Mouse (Mus musculus) small intestine, adult 2 months (tissue): ENCODE results near the gene Gpn2. TPM values are rescaled to one million over a fixed set of nuclear protein-coding genes. Genes with fewer than 3 reads are reported as not detected.

Experiments
- H3K27ac ChIP-seq: fragments of 200-500 bp; 2 replicates; pipeline ENCODE4 v1.5.1; 2012; ENCODE audit warnings: low read depth, low read length, control low read depth, inconsistent platforms; ENCODE audit not compliant: insufficient read depth
- H3K27me3 ChIP-seq: fragments of 200-500 bp; 2 replicates; pipeline ENCODE4 v1.6.1; 2012; ENCODE audit warnings: mild to moderate bottlenecking, moderate library complexity, low read length, inconsistent platforms; ENCODE audit not compliant: control insufficient read depth, insufficient read depth
- H3K36me3 ChIP-seq: fragments of 200-500 bp; 2 replicates; pipeline ENCODE4 v1.6.1; 2012; ENCODE audit warnings: mild to moderate bottlenecking, low read length, control low read depth, inconsistent platforms; ENCODE audit not compliant: control insufficient read depth, insufficient read depth
- H3K4me1 ChIP-seq: fragments of 200-500 bp; 2 replicates; pipeline ENCODE4 v1.6.1; 2012; ENCODE audit warnings: low read length, inconsistent platforms, mixed read lengths; ENCODE audit not compliant: control insufficient read depth, insufficient read depth, insufficient read length
- H3K4me3 ChIP-seq: fragments of 200-500 bp; 2 replicates; pipeline ENCODE4 v1.5.1; 2012; ENCODE audit warnings: low read depth, mild to moderate bottlenecking, control low read depth, inconsistent platforms, low read length, moderate library complexity
- CTCF ChIP-seq: fragments of 200-500 bp; IDR thresholded peaks from 2 replicates; pipeline ENCODE4 v1.5.1; 2012; ENCODE audit warnings: low read depth, mild to moderate bottlenecking, control low read depth, inconsistent platforms, low read length, moderate library complexity, mixed read lengths; ENCODE audit not compliant: insufficient replicate concordance, insufficient read length; ENCODE audit errors: extremely low read depth
- POLR2A ChIP-seq: fragments of 200-500 bp; IDR thresholded peaks from 2 replicates; pipeline ENCODE4 v1.6.1; 2012; ENCODE audit warnings: low read depth, mild to moderate bottlenecking, control low read depth, inconsistent platforms, low read length, moderate library complexity
- WGBS: fragments of 180-500 bp; shearing (Covaris S2); methylation state at CpG from one replicate; pipeline ENCODE4 v1.1.7; 2018; 5-methylcytosine and 5-hydroxymethylcytosine counted together
- polyA plus RNA-seq: library from polyadenylated mRNA; depleted of rRNA; stranded (reverse); fragments of >200 nt; gene quantifications from 2 replicates; pipeline ENCODE4 v1.2.3, GENCODE M21; 2012

The Gpn2 gene
- polyA plus RNA-seq, 1 experiment: 77.8 TPM

- no peak for TF ChIP-seq CTCF
- 95% methylated on average over 8 of the region's 8 CpGs for WGBS
- Histone ChIP-seq H3K27ac (no peak overlapping the region), H3K36me3 (peaks cover 19% of the 10 kb centered on the region), H3K27me3 (no peaks in the 10 kb centered on the region), H3K4me1 (peaks cover 13% of the 10 kb centered on the region), H3K4me3 (no peak overlapping the region)
Measured at GRCm38 (mm10) chr4:133613026-133613425, 28.9 kb downstream of the Gpn2 start.

GRCm38 (mm10) chr4:133613867-133614266 is 29.7 kb downstream of the Gpn2 start:
- peaks cover 13% of the 10 kb centered on the region for H3K4me1 ChIP-seq
- WGBS: 87% methylated on average over 4 of the region's 4 CpGs
- TF ChIP-seq CTCF (no peak), POLR2A (no peak)
- H3K36me3 ChIP-seq: peaks cover 14% of the 10 kb centered on the region
- H3K27me3 ChIP-seq: no peaks in the 10 kb centered on the region
- H3K27ac ChIP-seq: no peak overlapping the region
- no peak overlapping the region for H3K4me3 ChIP-seq

GRCm38 (mm10) chr4:133614274-133614761 is 30.2 kb downstream of the Gpn2 start:
- Histone ChIP-seq H3K27ac (no peak overlapping the region), H3K27me3 (no peaks in the 10 kb centered on the region), H3K4me3 (no peak overlapping the region), H3K36me3 (peaks cover 14% of the 10 kb centered on the region), H3K4me1 (peaks cover 13% of the 10 kb centered on the region)
- TF ChIP-seq POLR2A (no peak), CTCF (no peak)
- 46% methylated on average over 8 of the region's 8 CpGs for WGBS

- WGBS: 88% methylated on average over 10 of the region's 10 CpGs
- no peak overlapping the region for H3K4me3 ChIP-seq
- H3K27ac ChIP-seq: no peak overlapping the region
- H3K4me1 ChIP-seq: peaks cover 20% of the 10 kb centered on the region
- H3K36me3 ChIP-seq: peaks cover 12% of the 10 kb centered on the region
- H3K27me3 ChIP-seq: no peaks in the 10 kb centered on the region
- TF ChIP-seq CTCF (no peak), POLR2A (no peak)
Measured at GRCm38 (mm10) chr4:133615416-133615815, 31.3 kb downstream of the Gpn2 start.

DNA sequence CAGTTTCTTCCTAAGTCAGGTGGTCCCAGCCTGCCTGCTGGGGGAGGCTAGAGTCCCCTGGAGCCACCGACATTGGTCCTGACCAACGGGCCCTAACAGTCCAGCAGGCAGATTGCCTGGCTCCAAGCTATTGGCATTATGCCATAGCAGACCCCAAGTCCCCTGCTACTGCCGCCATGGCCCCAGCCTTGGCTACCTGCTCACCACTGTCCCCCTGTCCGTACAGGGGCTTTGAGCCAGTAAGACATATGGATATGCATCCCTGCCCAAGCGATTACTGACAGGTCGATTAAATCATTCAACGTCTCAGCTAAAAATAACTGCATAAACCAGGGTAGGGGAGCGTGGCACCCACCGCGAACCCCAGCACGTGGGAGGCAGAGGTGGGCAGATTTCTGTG is 33.8 kb downstream of the Gpn2 start:
- TF ChIP-seq CTCF: no peak
- TF ChIP-seq POLR2A: no peak
- no peak overlapping the region for H3K27ac ChIP-seq
- H3K4me3 ChIP-seq: no peak overlapping the region
- no peaks in the 10 kb centered on the region for H3K27me3 ChIP-seq
- 94% methylated on average over 11 of the region's 11 CpGs for WGBS
- H3K4me1 ChIP-seq: peaks cover 27% of the 10 kb centered on the region
- peaks cover 6% of the 10 kb centered on the region for H3K36me3 ChIP-seq

- peaks cover 3% of the 10 kb centered on the region; the same call in 1 of the 2 replicates for H3K36me3 ChIP-seq
- no peak for TF ChIP-seq POLR2A
- no peak for TF ChIP-seq CTCF
- WGBS: 30% methylated on average over 4 of the region's 4 CpGs
- no peak overlapping the region for H3K4me3 ChIP-seq
- H3K27me3 ChIP-seq: no peaks in the 10 kb centered on the region
- H3K27ac ChIP-seq: peak overlapping the region; percentile 19; the same call in 1 of the 2 replicates
- H3K4me1 ChIP-seq: peaks cover 21% of the 10 kb centered on the region
Measured at GRCm38 (mm10) chr4:133619473-133620136, 35.4 kb downstream of the Gpn2 start.

- H3K4me3 ChIP-seq: no peak overlapping the region
- H3K36me3 ChIP-seq: peaks cover 5% of the 10 kb centered on the region
- peak overlapping the region; percentile 57 for H3K27ac ChIP-seq
- no peak for TF ChIP-seq CTCF
- TF ChIP-seq POLR2A: no peak
- H3K27me3 ChIP-seq: no peaks in the 10 kb centered on the region
- peaks cover 18% of the 10 kb centered on the region for H3K4me1 ChIP-seq
- 86% methylated on average over 8 of the region's 8 CpGs for WGBS
Measured at GRCm38 (mm10) chr4:133620668-133621067, 36.5 kb downstream of the Gpn2 start.

- H3K36me3 ChIP-seq: peaks cover 19% of the 10 kb centered on the region
- WGBS: 77% methylated on average over 11 of the region's 11 CpGs
- H3K4me1 ChIP-seq: peaks cover 20% of the 10 kb centered on the region
- TF ChIP-seq CTCF (no peak), POLR2A (no peak)
- H3K4me3 ChIP-seq: no peak overlapping the region
- peak overlapping the region; percentile 17; the same call in 1 of the 2 replicates for H3K27ac ChIP-seq
- H3K27me3 ChIP-seq: no peaks in the 10 kb centered on the region
Measured at GRCm38 (mm10) chr4:133622161-133622695, 38.1 kb downstream of the Gpn2 start.
